Mouse (Mus musculus): Measurements from ENCODE around the gene Hes7. TPM values are rescaled to one million over a fixed set of nuclear protein-coding genes. Genes with fewer than 3 reads are reported as not detected.

Gene Hes7
- polyA plus RNA-seq, 1 experiment = 0.44 TPM

DNA sequence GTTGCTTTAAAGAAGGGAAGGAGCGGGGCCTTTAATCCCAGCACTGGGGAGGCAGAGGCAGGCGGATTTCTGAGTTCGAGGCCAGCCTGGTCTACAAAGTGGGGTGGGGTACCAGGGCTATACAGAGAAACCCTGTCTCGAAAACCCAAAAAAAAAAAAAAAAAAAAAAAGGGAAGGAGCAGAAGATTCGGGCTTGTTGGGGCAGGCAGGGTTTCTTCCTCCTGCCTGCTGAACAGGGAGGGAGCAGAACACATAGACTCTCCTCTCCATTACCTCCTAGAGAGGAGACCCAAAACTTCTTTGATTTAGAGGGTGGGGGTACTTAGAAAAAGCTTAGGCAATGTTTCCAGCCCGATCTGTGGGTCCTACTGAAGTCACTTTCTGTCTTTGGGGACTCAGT, 15.2 kb downstream of the Hes7 start:
- 61% methylated on average over 6 of the region's 6 CpGs for WGBS
- no peak overlapping the region for H3K4me3 ChIP-seq (ENCODE audit: extremely low read depth, insufficient read depth, insufficient read length)
- peaks cover 7% of the 10 kb centered on the region; the same call in 1 of the 2 replicates for H3K4me1 ChIP-seq (ENCODE audit: control insufficient read depth, insufficient read depth, insufficient read length)
- no peak overlapping the region for H3K27ac ChIP-seq (ENCODE audit: insufficient read depth, low read length)
- TF ChIP-seq POLR2A (IDR thresholded peaks at IDR 0.05; ENCODE audit: low read depth, low read length) = no peak
- TF ChIP-seq CTCF (IDR thresholded peaks at IDR 0.05; ENCODE audit: extremely low read depth, insufficient read depth, insufficient read length, insufficient replicate concordance) = no peak
- no peak for DNase-seq (ENCODE audit: low read depth in 1 of 2, low spot score in 2 of 2)
- H3K27me3 ChIP-seq (ENCODE audit: control insufficient read depth, insufficient read depth, low read length) = no peaks in the 10 kb centered on the region
- no peaks in the 10 kb centered on the region for H3K36me3 ChIP-seq (ENCODE audit: control insufficient read depth, insufficient read depth, low read length)

DNA sequence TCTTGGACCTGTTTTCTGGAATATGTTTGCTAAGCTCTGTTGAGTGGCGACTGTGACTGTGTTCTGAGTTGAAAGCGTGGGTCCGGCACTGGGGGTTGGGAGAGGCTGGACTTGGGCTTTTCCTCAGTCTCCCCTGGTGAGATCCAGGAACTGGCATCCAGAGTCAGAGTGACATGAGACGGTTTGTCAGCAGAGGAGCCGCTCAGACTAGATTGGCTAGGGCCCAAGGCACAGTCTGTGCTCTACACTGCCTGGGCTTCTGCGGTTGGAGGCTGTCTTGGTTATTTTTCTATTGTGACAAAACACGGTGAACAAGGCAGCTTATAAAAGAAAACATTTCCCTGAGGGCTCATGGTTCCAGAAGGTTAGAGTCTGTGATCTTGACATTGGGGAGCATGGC, 27.3 kb downstream of the Hes7 start:
- no peak overlapping the region for H3K4me3 ChIP-seq (ENCODE audit: extremely low read depth, insufficient read depth, insufficient read length)
- H3K36me3 ChIP-seq (ENCODE audit: control insufficient read depth, insufficient read depth, low read length) = no peaks in the 10 kb centered on the region
- TF ChIP-seq CTCF (IDR thresholded peaks at IDR 0.05; ENCODE audit: extremely low read depth, insufficient read depth, insufficient read length, insufficient replicate concordance) (no peak), POLR2A (IDR thresholded peaks at IDR 0.05; ENCODE audit: low read depth, low read length) (no peak)
- DNase-seq (ENCODE audit: low read depth in 1 of 2, low spot score in 2 of 2) = no peak
- 81% methylated on average over 7 of the region's 7 CpGs for WGBS
- H3K4me1 ChIP-seq (ENCODE audit: control insufficient read depth, insufficient read depth, insufficient read length) = no peaks in the 10 kb centered on the region
- H3K27me3 ChIP-seq (ENCODE audit: control insufficient read depth, insufficient read depth, low read length) = no peaks in the 10 kb centered on the region
- H3K27ac ChIP-seq (ENCODE audit: insufficient read depth, low read length) = no peak overlapping the region

DNA sequence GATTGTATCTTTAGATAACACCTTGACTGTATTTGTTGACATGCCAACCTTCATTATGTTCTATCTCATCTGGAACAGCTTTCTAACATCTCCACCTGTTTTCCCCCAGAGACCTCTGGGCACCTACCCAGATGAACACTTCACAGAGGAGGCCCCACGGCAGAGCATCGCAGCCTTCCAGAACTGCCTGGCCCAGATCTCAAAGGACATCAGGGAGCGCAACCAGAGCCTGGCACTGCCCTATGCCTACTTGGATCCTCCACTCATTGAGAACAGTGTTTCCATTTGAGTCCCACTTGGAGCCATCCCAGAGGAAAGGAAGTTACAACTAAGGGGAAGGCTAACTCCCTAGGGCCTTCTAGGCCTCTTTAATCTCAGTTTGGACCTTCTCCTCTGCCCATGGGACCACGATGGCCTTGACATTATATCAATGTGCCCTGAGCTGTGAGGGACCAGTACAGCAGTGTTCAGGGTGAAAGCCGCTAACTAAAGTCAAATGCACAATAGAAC, 28.3 kb downstream of the Hes7 start:
- no peaks in the 10 kb centered on the region for H3K4me1 ChIP-seq (ENCODE audit: control insufficient read depth, insufficient read depth, insufficient read length)
- TF ChIP-seq POLR2A (IDR thresholded peaks at IDR 0.05; ENCODE audit: low read depth, low read length) = no peak
- TF ChIP-seq CTCF (IDR thresholded peaks at IDR 0.05; ENCODE audit: extremely low read depth, insufficient read depth, insufficient read length, insufficient replicate concordance) = no peak
- DNase-seq (ENCODE audit: low read depth in 1 of 2, low spot score in 2 of 2) = no peak
- H3K27ac ChIP-seq (ENCODE audit: insufficient read depth, low read length) = no peak overlapping the region
- H3K27me3 ChIP-seq (ENCODE audit: control insufficient read depth, insufficient read depth, low read length) = no peaks in the 10 kb centered on the region
- no peaks in the 10 kb centered on the region for H3K36me3 ChIP-seq (ENCODE audit: control insufficient read depth, insufficient read depth, low read length)
- H3K4me3 ChIP-seq (ENCODE audit: extremely low read depth, insufficient read depth, insufficient read length) = no peak overlapping the region
- WGBS = 89% methylated on average over 5 of the region's 5 CpGs

DNA sequence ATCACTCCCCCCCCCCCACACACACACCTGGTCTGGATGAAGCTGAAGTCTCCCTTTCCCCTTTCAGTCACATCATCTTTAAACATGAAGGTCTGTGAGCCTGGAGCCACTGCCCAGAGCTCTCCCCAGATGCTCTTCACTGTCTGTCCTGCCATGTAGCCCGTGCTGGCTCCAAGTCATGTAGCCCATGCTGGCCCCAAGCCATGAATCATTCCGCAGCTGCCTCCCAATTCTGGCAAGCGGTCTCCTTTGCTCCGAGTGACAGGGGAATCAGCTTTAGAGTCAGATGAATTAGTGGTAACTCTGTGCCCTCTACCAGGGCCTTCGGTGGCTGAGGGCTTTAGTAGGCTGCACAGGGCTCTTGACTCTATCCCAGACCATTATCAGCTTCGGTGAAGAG, 29.5 kb downstream of the Hes7 start:
- H3K4me1 ChIP-seq (ENCODE audit: control insufficient read depth, insufficient read depth, insufficient read length) = no peaks in the 10 kb centered on the region
- H3K27me3 ChIP-seq (ENCODE audit: control insufficient read depth, insufficient read depth, low read length) = no peaks in the 10 kb centered on the region
- no peak for TF ChIP-seq POLR2A (IDR thresholded peaks at IDR 0.05; ENCODE audit: low read depth, low read length)
- no peak for TF ChIP-seq CTCF (IDR thresholded peaks at IDR 0.05; ENCODE audit: extremely low read depth, insufficient read depth, insufficient read length, insufficient replicate concordance)
- WGBS = 80% methylated on average over 6 of the region's 6 CpGs
- no peaks in the 10 kb centered on the region for H3K36me3 ChIP-seq (ENCODE audit: control insufficient read depth, insufficient read depth, low read length)
- no peak overlapping the region for H3K27ac ChIP-seq (ENCODE audit: insufficient read depth, low read length)
- no peak for DNase-seq (ENCODE audit: low read depth in 1 of 2, low spot score in 2 of 2)
- H3K4me3 ChIP-seq (ENCODE audit: extremely low read depth, insufficient read depth, insufficient read length) = no peak overlapping the region

DNA sequence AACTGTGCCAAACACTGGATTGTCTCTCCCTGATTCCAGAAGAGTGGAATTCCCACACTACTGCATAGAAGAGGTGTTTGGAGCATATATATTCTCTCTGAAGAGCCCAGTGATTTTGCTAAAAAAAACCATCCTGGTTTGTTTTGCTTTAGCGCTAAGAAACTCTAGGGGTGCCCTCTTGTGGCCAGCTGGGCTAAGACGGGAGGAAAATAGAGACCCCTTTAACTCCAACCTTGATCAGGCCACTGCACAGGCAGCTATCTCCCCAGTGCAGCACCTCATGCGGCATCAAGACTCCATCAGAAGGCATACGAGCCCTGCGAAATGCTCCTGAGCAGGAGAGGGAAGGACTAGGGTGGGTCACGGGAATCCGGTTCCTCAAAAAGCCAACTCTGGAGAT, 30.2 kb downstream of the Hes7 start:
- H3K4me1 ChIP-seq (ENCODE audit: control insufficient read depth, insufficient read depth, insufficient read length) = no peaks in the 10 kb centered on the region
- TF ChIP-seq CTCF (IDR thresholded peaks at IDR 0.05; ENCODE audit: extremely low read depth, insufficient read depth, insufficient read length, insufficient replicate concordance) (peak; percentile 43; the same call in 1 of the 2 replicates), POLR2A (IDR thresholded peaks at IDR 0.05; ENCODE audit: low read depth, low read length) (no peak)
- no peaks in the 10 kb centered on the region; the same call in 1 of the 2 replicates for H3K27me3 ChIP-seq (ENCODE audit: control insufficient read depth, insufficient read depth, low read length)
- WGBS = 3% methylated on average over 7 of the region's 7 CpGs
- no peak overlapping the region for H3K27ac ChIP-seq (ENCODE audit: insufficient read depth, low read length)
- H3K36me3 ChIP-seq (ENCODE audit: control insufficient read depth, insufficient read depth, low read length) = no peaks in the 10 kb centered on the region
- peak; percentile 39 to 65 for DNase-seq (ENCODE audit: low read depth in 1 of 2, low spot score in 2 of 2)
- no peak overlapping the region for H3K4me3 ChIP-seq (ENCODE audit: extremely low read depth, insufficient read depth, insufficient read length)

DNA sequence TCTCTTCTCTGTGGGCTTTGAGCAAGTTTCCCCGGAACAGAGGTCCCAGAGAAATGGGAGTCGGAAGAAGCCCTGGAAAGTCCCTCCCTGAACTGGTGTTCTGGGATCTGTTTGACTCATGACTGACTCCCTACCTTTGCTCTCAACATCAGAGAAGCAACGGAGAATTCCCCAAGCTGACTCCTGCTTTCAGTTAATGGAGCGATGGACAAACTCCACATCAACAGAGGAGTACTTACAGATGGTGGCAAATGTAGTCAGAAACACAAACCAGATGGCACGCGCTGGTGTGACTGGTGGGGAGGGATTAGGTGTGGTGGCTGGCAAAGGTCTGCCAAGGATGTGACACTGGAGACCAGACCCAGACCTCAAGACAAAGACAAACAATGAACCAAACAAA, 30.8 kb downstream of the Hes7 start:
- TF ChIP-seq CTCF (IDR thresholded peaks at IDR 0.05; ENCODE audit: extremely low read depth, insufficient read depth, insufficient read length, insufficient replicate concordance) = no peak
- TF ChIP-seq POLR2A (IDR thresholded peaks at IDR 0.05; ENCODE audit: low read depth, low read length) = no peak
- no peaks in the 10 kb centered on the region for H3K4me1 ChIP-seq (ENCODE audit: control insufficient read depth, insufficient read depth, insufficient read length)
- H3K27ac ChIP-seq (ENCODE audit: insufficient read depth, low read length) = no peak overlapping the region
- no peak for DNase-seq (ENCODE audit: low read depth in 1 of 2, low spot score in 2 of 2)
- H3K36me3 ChIP-seq (ENCODE audit: control insufficient read depth, insufficient read depth, low read length) = no peaks in the 10 kb centered on the region
- H3K27me3 ChIP-seq (ENCODE audit: control insufficient read depth, insufficient read depth, low read length) = no peaks in the 10 kb centered on the region; the same call in 1 of the 2 replicates
- H3K4me3 ChIP-seq (ENCODE audit: extremely low read depth, insufficient read depth, insufficient read length) = no peak overlapping the region
- 69% methylated on average over 6 of the region's 6 CpGs for WGBS

DNA sequence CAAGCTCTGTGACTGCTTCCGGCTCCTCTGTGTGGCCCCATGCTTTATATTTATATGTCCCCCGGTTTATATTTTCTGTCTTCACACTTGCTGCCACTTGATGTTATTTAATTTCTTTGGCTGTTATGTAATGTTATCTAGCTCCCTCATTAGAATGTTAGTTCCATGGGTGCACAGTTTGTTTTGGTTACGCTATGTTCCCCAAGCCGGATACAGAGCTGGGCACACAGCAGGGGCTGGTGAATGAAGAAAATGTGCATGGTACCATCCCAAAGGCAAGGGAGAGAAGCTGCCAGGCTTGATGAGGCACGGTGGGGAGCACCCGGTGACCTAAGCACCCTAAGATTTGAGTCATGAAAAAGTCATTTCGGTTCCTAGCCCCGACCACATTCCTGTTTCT, 33.6 kb downstream of the Hes7 start:
- Histone ChIP-seq H3K27me3 (ENCODE audit: control insufficient read depth, insufficient read depth, low read length) (peaks cover 5% of the 10 kb centered on the region; the same call in 1 of the 2 replicates), H3K4me3 (ENCODE audit: extremely low read depth, insufficient read depth, insufficient read length) (no peak overlapping the region), H3K27ac (ENCODE audit: insufficient read depth, low read length) (no peak overlapping the region), H3K4me1 (ENCODE audit: control insufficient read depth, insufficient read depth, insufficient read length) (no peaks in the 10 kb centered on the region), H3K36me3 (ENCODE audit: control insufficient read depth, insufficient read depth, low read length) (no peaks in the 10 kb centered on the region)
- no peak for TF ChIP-seq CTCF (IDR thresholded peaks at IDR 0.05; ENCODE audit: extremely low read depth, insufficient read depth, insufficient read length, insufficient replicate concordance)
- TF ChIP-seq POLR2A (IDR thresholded peaks at IDR 0.05; ENCODE audit: low read depth, low read length) = no peak
- DNase-seq (ENCODE audit: low read depth in 1 of 2, low spot score in 2 of 2) = no peak
- 82% methylated on average over 8 of the region's 8 CpGs for WGBS
